Mouse (Mus musculus) intestine, embryonic 16.5 days (tissue): Measurements from ENCODE around the gene Fam131b. TPM values are rescaled to one million over a fixed set of nuclear protein-coding genes. Genes with fewer than 3 reads are reported as not detected.

Experiments
- ATAC-seq: fragments of 200-750 bp; cut with Nextera tagmentation; 2 replicates; pipeline ENCODE4 v1.8.0; 2017; ENCODE audit warnings: moderate TSS enrichment, moderate library complexity
- H3K27ac ChIP-seq: fragments of 300-500 bp; sonication (generic); 2 replicates; pipeline ENCODE4 v1.5.1; 2014; ENCODE audit warnings: mild to moderate bottlenecking, low read length
- H3K27me3 ChIP-seq: fragments of 300-500 bp; sonication (generic); replicated peaks from 2 replicates; pipeline ENCODE4 v1.6.1; 2014; ENCODE audit warnings: low read length, control low read depth, mixed read lengths; ENCODE audit not compliant: control insufficient read depth, insufficient read depth
- H3K36me3 ChIP-seq: fragments of 300-500 bp; sonication (generic); 2 replicates; pipeline ENCODE4 v1.6.1; 2014; ENCODE audit warnings: low read length, control low read depth; ENCODE audit not compliant: control insufficient read depth, insufficient read depth
- H3K4me1 ChIP-seq: fragments of 300-500 bp; sonication (generic); 2 replicates; pipeline ENCODE4 v1.6.1; 2014; ENCODE audit warnings: low read length, control low read depth, mixed read lengths; ENCODE audit not compliant: control insufficient read depth, insufficient read depth
- H3K4me2 ChIP-seq: fragments of 300-500 bp; sonication (generic); 2 replicates; pipeline ENCODE4 v1.6.1; 2014; ENCODE audit warnings: low read depth, low read length, control low read depth
- H3K4me3 ChIP-seq: fragments of 300-500 bp; sonication (generic); 2 replicates; pipeline ENCODE4 v1.5.1; 2014; ENCODE audit warnings: mild to moderate bottlenecking, low read length
- H3K9ac ChIP-seq: fragments of 300-500 bp; sonication (generic); 2 replicates; pipeline ENCODE4 v1.6.1; 2014; ENCODE audit warnings: low read depth, low read length
- H3K9me3 ChIP-seq: fragments of 300-500 bp; sonication (generic); 2 replicates; pipeline ENCODE4 v1.6.1; 2016; ENCODE audit warnings: low read length, control low read depth; ENCODE audit not compliant: control insufficient read depth
- WGBS: fragments of 180-500 bp; shearing (Covaris S2); extraction: QIAGEN DNeasy Blood & Tissue Kit; methylation state at CpG from one replicate; pipeline ENCODE4 v1.1.7; 2014; 5-methylcytosine and 5-hydroxymethylcytosine counted together
- polyA plus RNA-seq: library from polyadenylated mRNA; unstranded; fragments of >200 nt; fragmentation: Nextera tagmentation; extraction: Ambion mirVana; gene quantifications from 2 replicates; pipeline ENCODE4 v1.2.1, GENCODE M21; 2015

Gene Fam131b
- polyA plus RNA-seq, 1 experiment from 2014 or later = 0.12 TPM

DNA sequence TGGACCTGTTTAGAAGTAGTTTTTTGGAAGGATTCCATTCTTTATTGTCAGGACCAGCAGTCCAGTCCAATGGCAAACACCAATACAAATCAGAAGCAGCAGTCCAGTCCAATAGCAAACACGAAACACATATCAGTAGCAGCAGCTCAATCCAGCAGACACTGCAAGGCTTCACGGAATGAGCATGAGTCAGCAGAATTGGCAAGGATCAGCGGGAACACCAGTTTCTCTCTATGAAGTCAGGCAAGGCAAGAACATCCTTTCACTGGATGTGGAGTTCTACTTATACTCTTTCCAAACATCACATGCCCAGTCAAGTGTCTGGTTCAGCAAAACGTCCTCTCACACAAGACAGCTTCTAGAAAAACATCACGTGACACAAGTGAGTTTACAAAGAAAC, 15.5 kb upstream of the Fam131b start:
- no peak overlapping the region for H3K27ac ChIP-seq
- no peak overlapping the region for H3K4me3 ChIP-seq
- H3K36me3 ChIP-seq = no peaks in the 10 kb centered on the region
- H3K9me3 ChIP-seq = no peaks in the 10 kb centered on the region
- no peaks in the 10 kb centered on the region for H3K4me1 ChIP-seq
- ATAC-seq = no peak
- WGBS = 79% methylated on average over 5 of the region's 5 CpGs
- H3K9ac ChIP-seq = no peak overlapping the region
- no peaks in the 10 kb centered on the region for H3K27me3 ChIP-seq
- no peak overlapping the region for H3K4me2 ChIP-seq

DNA sequence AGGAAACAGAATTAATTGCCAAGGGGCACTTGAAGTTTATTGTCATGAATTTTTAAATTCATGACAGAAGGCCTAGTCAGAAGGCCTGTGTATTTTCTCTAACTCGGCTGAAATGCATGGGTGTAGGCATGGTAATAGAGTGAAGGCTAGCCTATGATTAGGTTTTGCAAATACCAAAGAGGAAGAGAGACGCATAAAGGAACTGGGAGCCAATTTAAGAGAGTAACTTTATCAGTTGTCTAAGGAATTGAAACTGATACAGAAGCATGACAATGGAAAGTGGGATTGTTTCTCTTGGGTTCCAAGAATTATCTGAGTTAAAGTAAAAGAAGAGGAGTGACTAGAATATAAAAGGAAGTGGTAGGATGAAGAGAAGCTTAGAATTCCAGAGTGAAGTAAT, 14.7 kb upstream of the Fam131b start:
- Histone ChIP-seq H3K9ac (no peak overlapping the region), H3K27ac (no peak overlapping the region), H3K27me3 (no peaks in the 10 kb centered on the region), H3K4me1 (no peaks in the 10 kb centered on the region), H3K4me3 (no peak overlapping the region), H3K36me3 (no peaks in the 10 kb centered on the region), H3K4me2 (no peak overlapping the region), H3K9me3 (no peaks in the 10 kb centered on the region)
- WGBS = 82% methylated on average over 2 of the region's 2 CpGs
- no peak for ATAC-seq

DNA sequence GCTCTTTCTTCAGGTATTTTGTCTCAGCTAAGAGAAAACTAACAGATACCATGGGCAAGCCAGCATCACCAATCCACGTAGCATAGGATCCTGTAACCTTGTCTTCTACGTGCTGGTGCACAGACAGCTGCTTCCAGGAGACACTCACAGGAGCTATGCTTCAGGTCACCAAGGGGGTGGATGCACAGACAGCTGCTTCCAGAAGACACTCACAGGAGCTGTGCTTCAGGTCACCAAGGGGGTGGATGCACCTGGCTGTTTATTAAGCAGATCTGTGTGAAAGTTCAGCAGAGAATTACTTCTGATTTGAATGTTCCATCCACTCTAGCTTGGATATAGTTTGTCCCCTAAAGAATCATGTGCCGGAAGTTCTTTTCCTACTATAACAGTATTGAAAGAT, 6.5 kb upstream of the Fam131b start:
- WGBS = 84% methylated on average over 3 of the region's 3 CpGs
- H3K9ac ChIP-seq = no peak overlapping the region
- no peak for ATAC-seq

DNA sequence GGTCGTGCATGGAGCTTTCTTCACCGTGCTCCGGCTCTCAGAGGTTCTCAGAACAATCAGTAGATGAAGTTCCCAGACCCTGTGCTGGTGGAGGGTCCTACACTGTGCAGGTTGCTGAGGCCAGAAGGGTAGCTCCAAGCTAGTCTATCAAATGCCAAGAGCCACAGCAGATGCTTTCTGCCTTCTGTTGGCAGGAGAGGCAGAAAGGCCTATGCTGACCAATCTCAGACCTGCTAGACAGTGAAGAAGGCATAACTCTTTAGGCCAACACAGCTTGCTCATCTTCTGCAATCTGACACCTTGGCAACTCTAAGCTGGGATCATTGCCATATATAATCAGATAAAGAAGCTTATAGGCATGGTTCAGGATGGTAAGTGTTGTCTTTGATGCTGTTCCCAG, 5.8 kb upstream of the Fam131b start:
- H3K4me3 ChIP-seq = no peak overlapping the region
- H3K27ac ChIP-seq = no peak overlapping the region
- ATAC-seq = no peak
- WGBS = 79% methylated on average over 3 of the region's 3 CpGs
- no peak overlapping the region for H3K4me2 ChIP-seq
- no peak overlapping the region for H3K9ac ChIP-seq
- no peaks in the 10 kb centered on the region for H3K9me3 ChIP-seq
- no peaks in the 10 kb centered on the region for H3K4me1 ChIP-seq
- no peaks in the 10 kb centered on the region for H3K27me3 ChIP-seq
- no peaks in the 10 kb centered on the region for H3K36me3 ChIP-seq

More for the DNA sequence above, 6.5 kb upstream of the Fam131b start:
- H3K4me1 ChIP-seq = no peaks in the 10 kb centered on the region
- H3K4me3 ChIP-seq = no peak overlapping the region
- H3K9me3 ChIP-seq = no peaks in the 10 kb centered on the region
- no peaks in the 10 kb centered on the region for H3K27me3 ChIP-seq
- no peak overlapping the region for H3K27ac ChIP-seq
- H3K4me2 ChIP-seq = no peak overlapping the region
- no peaks in the 10 kb centered on the region for H3K36me3 ChIP-seq

DNA sequence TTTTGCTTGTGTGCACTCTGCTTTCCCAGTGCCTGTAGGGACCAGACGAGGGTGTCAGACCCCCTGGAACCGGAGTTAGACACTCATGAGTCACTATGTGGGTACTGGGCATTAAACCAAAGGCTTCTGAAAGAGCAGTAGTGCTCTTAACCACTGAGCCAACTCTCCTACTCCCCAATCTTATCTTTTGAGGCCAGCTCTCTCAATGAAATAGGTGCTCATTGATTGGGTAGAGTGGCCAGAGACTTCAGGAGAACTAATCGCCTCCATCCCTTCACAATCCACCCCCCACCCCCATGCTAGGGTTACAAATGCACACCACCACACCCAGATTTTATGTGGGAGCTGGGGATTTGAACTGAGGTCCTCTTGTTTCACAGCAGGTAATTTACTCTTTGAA, 4.3 kb upstream of the Fam131b start:
- H3K4me2 ChIP-seq = no peak overlapping the region
- no peak overlapping the region for H3K9ac ChIP-seq
- H3K27ac ChIP-seq = no peak overlapping the region
- H3K4me3 ChIP-seq = no peak overlapping the region
- peaks cover 13% of the 10 kb centered on the region for H3K27me3 ChIP-seq
- WGBS = 79% methylated on average over 3 of the region's 3 CpGs
- no peaks in the 10 kb centered on the region for H3K9me3 ChIP-seq
- ATAC-seq = no peak
- H3K4me1 ChIP-seq = peaks cover 12% of the 10 kb centered on the region
- no peaks in the 10 kb centered on the region for H3K36me3 ChIP-seq

DNA sequence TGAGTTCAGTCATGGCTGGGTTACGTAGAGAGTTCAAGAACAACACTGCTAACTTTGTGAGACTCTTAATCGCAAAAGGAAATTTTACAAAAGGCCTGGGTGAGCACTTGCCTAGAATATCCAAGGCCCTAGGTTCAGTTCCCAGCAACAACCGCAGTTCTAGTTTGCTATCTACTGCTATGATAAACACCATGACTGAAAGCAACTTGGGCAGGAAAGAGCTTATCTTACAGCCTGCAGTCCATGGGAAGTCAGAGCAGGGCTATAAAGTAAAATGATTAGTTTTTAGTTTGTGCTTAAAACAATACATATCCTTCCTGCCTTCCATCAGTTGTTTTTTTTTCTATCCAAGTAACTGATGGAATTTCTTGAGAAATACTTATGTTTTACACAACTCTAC, 2.1 kb upstream of the Fam131b start:
- Histone ChIP-seq H3K27me3 (peaks cover 19% of the 10 kb centered on the region), H3K4me2 (no peak overlapping the region), H3K36me3 (no peaks in the 10 kb centered on the region), H3K27ac (no peak overlapping the region), H3K4me3 (no peak overlapping the region), H3K9me3 (no peaks in the 10 kb centered on the region), H3K4me1 (peaks cover 16% of the 10 kb centered on the region), H3K9ac (no peak overlapping the region)
- ATAC-seq = no peak
- WGBS = 90% methylated on average over 3 of the region's 3 CpGs

DNA sequence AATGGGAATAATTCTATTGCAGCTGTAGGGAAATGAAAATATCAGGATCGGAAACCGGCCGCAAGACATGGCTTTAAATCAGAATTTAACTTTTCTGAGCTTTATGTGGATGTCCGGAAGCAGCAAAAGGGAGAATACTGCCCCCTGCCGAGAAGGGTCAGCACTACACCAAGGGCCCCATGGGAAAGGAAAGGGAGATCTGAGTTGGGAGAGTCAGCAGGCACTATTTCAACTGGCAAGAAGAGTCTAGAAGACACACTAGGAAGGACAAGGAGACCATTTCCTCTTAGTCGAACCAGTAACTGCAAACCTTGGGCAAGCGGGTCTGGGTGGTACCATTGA, 796 bp upstream of the Fam131b start:
- no peak for ATAC-seq
- peak overlapping the region; percentile 61 for H3K4me3 ChIP-seq

DNA sequence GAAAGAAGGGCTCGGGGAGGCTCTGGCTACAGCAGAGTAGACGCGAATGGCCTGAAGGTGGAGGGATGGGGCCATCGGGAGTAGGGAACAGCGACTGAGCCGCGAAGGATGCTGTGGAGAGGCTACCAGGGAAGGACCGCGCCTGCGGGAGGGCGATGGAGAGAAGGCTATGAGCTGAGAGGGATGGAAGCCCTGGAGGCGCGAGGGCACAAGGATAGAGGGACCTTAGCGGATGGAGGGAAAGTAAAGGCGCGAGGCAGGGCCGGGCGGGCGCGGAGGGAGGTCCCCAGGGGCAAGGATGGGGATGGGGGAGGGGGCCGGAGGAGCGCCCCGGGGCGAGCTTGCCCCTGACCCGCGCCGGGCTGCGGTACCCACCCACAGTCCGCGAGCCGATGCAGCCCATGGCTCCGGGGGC, 369 bp downstream of the Fam131b start:
- peak overlapping the region; percentile 61 for H3K9ac ChIP-seq
- peak overlapping the region; percentile 96 for H3K4me2 ChIP-seq
- no peak overlapping the region for H3K27ac ChIP-seq
- H3K9me3 ChIP-seq = no peaks in the 10 kb centered on the region
- H3K4me1 ChIP-seq = peaks cover 16% of the 10 kb centered on the region
- WGBS = under 1% methylated on average over 22 of the region's 32 CpGs
- no peaks in the 10 kb centered on the region for H3K36me3 ChIP-seq
- H3K4me3 ChIP-seq = peak overlapping the region; percentile 61
- ATAC-seq = peak; percentile 60
- H3K27me3 ChIP-seq = peaks cover 19% of the 10 kb centered on the region

More for the DNA sequence above, 796 bp upstream of the Fam131b start:
- WGBS = 6% methylated on average over 7 of the region's 7 CpGs
- Histone ChIP-seq H3K27me3 (peaks cover 19% of the 10 kb centered on the region), H3K4me2 (peak overlapping the region; percentile 96), H3K36me3 (no peaks in the 10 kb centered on the region), H3K9me3 (no peaks in the 10 kb centered on the region), H3K9ac (no peak overlapping the region; the same call in 1 of the 2 replicates), H3K4me1 (peaks cover 16% of the 10 kb centered on the region), H3K27ac (no peak overlapping the region)

DNA sequence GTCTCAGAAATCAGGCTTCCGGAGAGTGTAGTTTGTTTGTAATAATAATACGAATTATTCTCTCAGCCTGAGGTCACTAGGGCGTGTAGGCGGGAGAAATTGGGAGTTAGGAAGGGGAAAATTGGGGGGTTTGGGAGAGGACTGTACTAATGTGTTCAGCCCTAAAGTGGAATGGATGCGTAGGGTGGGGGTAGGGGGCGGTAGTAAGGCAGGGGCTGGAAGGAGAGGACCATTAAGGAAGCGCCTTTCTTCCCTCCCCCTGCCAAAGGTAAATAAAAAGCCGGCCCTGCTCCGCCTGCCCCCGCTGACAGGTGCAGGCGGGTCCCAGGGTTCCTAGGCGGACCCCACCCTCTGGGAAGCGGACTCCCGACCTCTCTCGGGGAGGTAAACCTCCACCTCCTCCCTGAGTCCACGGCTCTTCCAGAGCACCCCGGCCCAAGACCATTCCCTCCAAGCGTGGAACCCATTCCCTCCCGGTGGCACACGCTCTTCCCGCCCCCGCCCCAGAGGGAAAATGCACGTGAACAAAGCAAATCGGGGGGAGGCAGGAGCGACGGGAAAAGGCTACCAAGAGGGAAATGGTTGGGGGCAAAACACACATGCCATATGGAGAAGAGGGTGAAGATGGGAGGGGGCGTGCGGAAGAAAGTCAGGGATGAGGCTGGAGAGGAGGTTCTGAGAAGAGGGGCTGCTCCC, 924 bp downstream of the Fam131b start:
- Histone ChIP-seq H3K27ac (no peak overlapping the region), H3K27me3 (peaks cover 19% of the 10 kb centered on the region), H3K4me1 (peaks cover 16% of the 10 kb centered on the region), H3K36me3 (no peaks in the 10 kb centered on the region), H3K9ac (peak overlapping the region; percentile 22; the same call in 1 of the 2 replicates), H3K4me3 (peak overlapping the region; percentile 61), H3K4me2 (peak overlapping the region; percentile 96), H3K9me3 (no peaks in the 10 kb centered on the region)
- WGBS = 1% methylated on average over 28 of the region's 28 CpGs
- ATAC-seq = peak; percentile 67

DNA sequence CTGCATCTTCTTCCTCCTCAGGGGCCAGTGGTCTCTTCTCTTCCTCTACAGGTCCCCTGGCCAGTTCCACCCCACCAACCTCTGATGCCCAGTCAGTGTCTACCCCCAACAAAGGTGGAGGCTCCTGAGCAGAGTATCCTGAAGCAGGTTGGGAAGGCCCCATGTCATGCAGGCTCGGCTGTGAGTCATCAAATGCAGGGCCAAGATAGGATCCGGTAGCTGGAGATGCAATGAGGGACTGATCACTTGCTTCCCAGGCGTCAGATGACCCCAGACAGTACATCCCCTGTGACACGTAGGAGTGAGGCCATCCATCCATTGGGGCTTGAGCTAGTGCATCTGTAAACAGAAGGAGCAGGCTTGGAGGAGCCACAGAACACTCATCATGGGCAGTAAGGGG, 6.2 kb downstream of the Fam131b start:
- no peaks in the 10 kb centered on the region for H3K9me3 ChIP-seq
- ATAC-seq = no peak
- no peaks in the 10 kb centered on the region for H3K36me3 ChIP-seq
- H3K4me2 ChIP-seq = no peak overlapping the region
- H3K9ac ChIP-seq = no peak overlapping the region
- H3K4me3 ChIP-seq = no peak overlapping the region
- 65% methylated on average over 4 of the region's 4 CpGs for WGBS
- H3K27ac ChIP-seq = no peak overlapping the region
- H3K27me3 ChIP-seq = peaks cover 1% of the 10 kb centered on the region
- H3K4me1 ChIP-seq = no peaks in the 10 kb centered on the region; the same call in 1 of the 2 replicates
